Mouse (Mus musculus): ENCODE measurements at regions not wholly inside any gene's neighbourhood (a gene's known extent, or its start where the extent isn't known, plus 50 kb on each side); places are given as distances from the start of the nearest gene placed in this dataset.

- no peaks in the 10 kb centered on the region for H3K36me3 ChIP-seq (ENCODE audit: control insufficient read depth, insufficient read depth)
- no peak for TF ChIP-seq MYOG (IDR thresholded peaks at IDR 0.05; ENCODE audit: control insufficient read depth, extremely low read depth, insufficient read length)
- no peak for TF ChIP-seq USF1 (IDR thresholded peaks at IDR 0.05; ENCODE audit: low read depth)
- TF ChIP-seq FOSL1 (IDR thresholded peaks at IDR 0.05; ENCODE audit: insufficient read depth, low read length, poor library complexity, severe bottlenecking), result no peak
- no peak for TF ChIP-seq MAX (IDR thresholded peaks at IDR 0.05)
- TF ChIP-seq MYOD1 (IDR thresholded peaks at IDR 0.05; ENCODE audit: control insufficient read depth, insufficient read length, low read depth), result no peak
- TF ChIP-seq CTCF (IDR thresholded peaks at IDR 0.05; ENCODE audit: control insufficient read depth, insufficient read depth, insufficient read length), result no peak
- no peak for TF ChIP-seq CEBPB (IDR thresholded peaks at IDR 0.05; ENCODE audit: low read depth)
Observed at GRCm38 (mm10) chr14:76713946-76714345, 157.3 kb upstream of the Serp2 start.

DNA sequence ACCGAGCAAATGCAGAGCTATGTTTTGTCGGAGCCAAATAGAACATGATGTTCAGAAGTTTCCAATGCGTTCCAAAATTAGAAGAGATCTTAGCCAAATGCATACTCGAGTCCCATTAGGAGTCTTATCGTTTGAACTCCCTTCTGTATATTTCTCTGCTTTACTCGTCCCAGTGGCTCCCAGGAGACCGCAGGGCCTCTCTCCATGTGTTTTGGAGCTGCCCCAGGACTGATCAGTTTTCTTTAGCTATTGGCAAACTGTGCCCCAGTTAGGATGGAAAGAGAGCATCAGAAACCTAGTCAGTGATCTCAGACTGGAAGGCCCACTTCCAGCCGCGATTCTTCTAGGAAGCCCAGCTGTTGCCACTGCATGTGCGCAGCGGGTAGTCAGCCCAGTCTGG, 152.0 kb upstream of the Serp2 start:
- Histone ChIP-seq H3ac (ENCODE audit: control insufficient read depth, insufficient read length, low read depth) (no peak overlapping the region), H3K36me3 (ENCODE audit: control insufficient read depth, insufficient read depth) (no peaks in the 10 kb centered on the region), H3K79me2 (ENCODE audit: control insufficient read depth, insufficient read depth) (no peaks in the 10 kb centered on the region), H3K27me3 (ENCODE audit: control insufficient read depth, insufficient read depth, insufficient read length) (no peaks in the 10 kb centered on the region), H3K79me3 (ENCODE audit: low read depth) (no peaks in the 10 kb centered on the region), H3K4me3 (ENCODE audit: insufficient read depth, poor library complexity, severe bottlenecking) (no peak overlapping the region)
- TF ChIP-seq USF1 (IDR thresholded peaks at IDR 0.05; ENCODE audit: low read depth), result no peak
- no peak for TF ChIP-seq MAX (IDR thresholded peaks at IDR 0.05)
- no peak for TF ChIP-seq MYOD1 (IDR thresholded peaks at IDR 0.05; ENCODE audit: control insufficient read depth, insufficient read length, low read depth)
- TF ChIP-seq CTCF (IDR thresholded peaks at IDR 0.05; ENCODE audit: control insufficient read depth, insufficient read depth, insufficient read length), result no peak
- TF ChIP-seq MYOG (IDR thresholded peaks at IDR 0.05; ENCODE audit: control insufficient read depth, extremely low read depth, insufficient read length), result no peak
- no peak for TF ChIP-seq FOSL1 (IDR thresholded peaks at IDR 0.05; ENCODE audit: insufficient read depth, low read length, poor library complexity, severe bottlenecking)
- TF ChIP-seq CEBPB (IDR thresholded peaks at IDR 0.05; ENCODE audit: low read depth), result no peak

More at GRCm38 (mm10) chr14:76713946-76714345, 157.3 kb upstream of the Serp2 start:
- Histone ChIP-seq H3K4me3 (ENCODE audit: insufficient read depth, poor library complexity, severe bottlenecking) (no peak overlapping the region), H3K79me3 (ENCODE audit: low read depth) (no peaks in the 10 kb centered on the region), H3K79me2 (ENCODE audit: control insufficient read depth, insufficient read depth) (no peaks in the 10 kb centered on the region), H3ac (ENCODE audit: control insufficient read depth, insufficient read length, low read depth) (no peak overlapping the region), H3K27me3 (ENCODE audit: control insufficient read depth, insufficient read depth, insufficient read length) (no peaks in the 10 kb centered on the region)

DNA sequence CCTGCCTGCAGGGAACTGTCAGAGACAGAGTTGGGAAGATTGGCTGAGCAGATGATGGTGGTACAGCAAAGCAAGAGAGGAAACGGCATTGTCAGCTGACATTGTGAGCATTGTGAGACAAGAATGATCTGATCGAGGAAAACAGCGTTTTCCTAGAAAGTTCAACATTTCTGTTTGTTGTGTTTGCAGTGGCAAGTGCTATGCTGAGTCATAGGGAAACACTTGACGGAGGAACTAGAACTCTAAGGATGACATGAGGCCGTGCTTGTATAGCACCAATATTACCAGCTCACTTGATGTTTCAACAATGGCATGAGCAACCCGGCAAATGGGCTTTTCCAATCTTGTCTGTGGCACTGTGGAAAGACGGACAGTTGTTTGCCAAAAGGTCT, 146.7 kb upstream of the Serp2 start:
- H3K79me2 ChIP-seq (ENCODE audit: control insufficient read depth, insufficient read depth), result no peaks in the 10 kb centered on the region
- H3K27me3 ChIP-seq (ENCODE audit: control insufficient read depth, insufficient read depth, insufficient read length), result no peaks in the 10 kb centered on the region
- H3ac ChIP-seq (ENCODE audit: control insufficient read depth, insufficient read length, low read depth), result no peak overlapping the region
- H3K36me3 ChIP-seq (ENCODE audit: control insufficient read depth, insufficient read depth), result no peaks in the 10 kb centered on the region
- H3K79me3 ChIP-seq (ENCODE audit: low read depth), result no peaks in the 10 kb centered on the region
- TF ChIP-seq MYOG (IDR thresholded peaks at IDR 0.05; ENCODE audit: control insufficient read depth, extremely low read depth, insufficient read length) (no peak), USF1 (IDR thresholded peaks at IDR 0.05; ENCODE audit: low read depth) (no peak), FOSL1 (IDR thresholded peaks at IDR 0.05; ENCODE audit: insufficient read depth, low read length, poor library complexity, severe bottlenecking) (no peak), MAX (IDR thresholded peaks at IDR 0.05) (no peak), MYOD1 (IDR thresholded peaks at IDR 0.05; ENCODE audit: control insufficient read depth, insufficient read length, low read depth) (no peak), CEBPB (IDR thresholded peaks at IDR 0.05; ENCODE audit: low read depth) (no peak), CTCF (IDR thresholded peaks at IDR 0.05; ENCODE audit: control insufficient read depth, insufficient read depth, insufficient read length) (no peak)
- no peak overlapping the region for H3K4me3 ChIP-seq (ENCODE audit: insufficient read depth, poor library complexity, severe bottlenecking)

GRCm38 (mm10) chr14:76702709-76703372, 146.2 kb upstream of the Serp2 start:
- H3K36me3 ChIP-seq (ENCODE audit: control insufficient read depth, insufficient read depth), result no peaks in the 10 kb centered on the region
- no peak for TF ChIP-seq CTCF (IDR thresholded peaks at IDR 0.05; ENCODE audit: control insufficient read depth, insufficient read depth, insufficient read length)
- no peaks in the 10 kb centered on the region for H3K79me2 ChIP-seq (ENCODE audit: control insufficient read depth, insufficient read depth)
- H3K4me3 ChIP-seq (ENCODE audit: insufficient read depth, poor library complexity, severe bottlenecking), result no peak overlapping the region
- H3K27me3 ChIP-seq (ENCODE audit: control insufficient read depth, insufficient read depth, insufficient read length), result no peaks in the 10 kb centered on the region
- H3K79me3 ChIP-seq (ENCODE audit: low read depth), result no peaks in the 10 kb centered on the region
- H3ac ChIP-seq (ENCODE audit: control insufficient read depth, insufficient read length, low read depth), result no peak overlapping the region

- Histone ChIP-seq H3K79me3 (ENCODE audit: low read depth) (no peaks in the 10 kb centered on the region), H3ac (ENCODE audit: control insufficient read depth, insufficient read length, low read depth) (no peak overlapping the region), H3K36me3 (ENCODE audit: control insufficient read depth, insufficient read depth) (no peaks in the 10 kb centered on the region), H3K79me2 (ENCODE audit: control insufficient read depth, insufficient read depth) (no peaks in the 10 kb centered on the region), H3K4me3 (ENCODE audit: insufficient read depth, poor library complexity, severe bottlenecking) (no peak overlapping the region), H3K27me3 (ENCODE audit: control insufficient read depth, insufficient read depth, insufficient read length) (no peaks in the 10 kb centered on the region)
- TF ChIP-seq MYOG (IDR thresholded peaks at IDR 0.05; ENCODE audit: control insufficient read depth, extremely low read depth, insufficient read length), result no peak
- TF ChIP-seq FOSL1 (IDR thresholded peaks at IDR 0.05; ENCODE audit: insufficient read depth, low read length, poor library complexity, severe bottlenecking), result no peak
- no peak for TF ChIP-seq CEBPB (IDR thresholded peaks at IDR 0.05; ENCODE audit: low read depth)
- no peak for TF ChIP-seq USF1 (IDR thresholded peaks at IDR 0.05; ENCODE audit: low read depth)
- TF ChIP-seq CTCF (IDR thresholded peaks at IDR 0.05; ENCODE audit: control insufficient read depth, insufficient read depth, insufficient read length), result no peak
- no peak for TF ChIP-seq MYOD1 (IDR thresholded peaks at IDR 0.05; ENCODE audit: control insufficient read depth, insufficient read length, low read depth)
- TF ChIP-seq MAX (IDR thresholded peaks at IDR 0.05), result no peak
Observed at GRCm38 (mm10) chr14:76701911-76702708, 145.4 kb upstream of the Serp2 start.

Measured in C2C12 (cell line).